Mouse (Mus musculus) heart, embryonic 12.5 days (tissue): ENCODE data around the gene Rasgef1a. TPM values are rescaled to one million over a fixed set of nuclear protein-coding genes. Genes with fewer than 3 reads are reported as not detected.

Experiments used
- ATAC-seq: fragments of 200-750 bp; cut with Nextera tagmentation; 2 replicates; pipeline ENCODE4 v1.8.0; 2017; ENCODE audit warnings: moderate TSS enrichment, moderate library complexity; ENCODE audit not compliant: insufficient number of reproducible peaks, low FRiP score
- H3K27ac ChIP-seq: fragments of 300-500 bp; sonication (generic); 2 replicates; pipeline ENCODE4 v1.5.1; 2016; ENCODE audit warnings: mild to moderate bottlenecking, moderate library complexity; ENCODE audit not compliant: poor library complexity, severe bottlenecking
- H3K27me3 ChIP-seq: fragments of 300-500 bp; sonication (generic); replicated peaks from 2 replicates; pipeline ENCODE4 v1.6.1; 2016; ENCODE audit warnings: mild to moderate bottlenecking, moderate library complexity
- H3K36me3 ChIP-seq: fragments of 300-500 bp; sonication (generic); 2 replicates; pipeline ENCODE4 v1.6.1; 2016; ENCODE audit warnings: mild to moderate bottlenecking, moderate library complexity
- H3K4me1 ChIP-seq: fragments of 300-500 bp; sonication (generic); replicated peaks from 2 replicates; pipeline ENCODE4 v1.6.1; 2016; ENCODE audit warnings: mild to moderate bottlenecking
- H3K4me2 ChIP-seq: fragments of 300-500 bp; sonication (generic); 2 replicates; pipeline ENCODE4 v1.6.1; 2016; ENCODE audit warnings: mild to moderate bottlenecking, moderate library complexity
- H3K4me3 ChIP-seq: fragments of 300-500 bp; sonication (generic); 2 replicates; pipeline ENCODE4 v1.5.1; 2016; ENCODE audit warnings: mild to moderate bottlenecking
- H3K9ac ChIP-seq: fragments of 300-500 bp; sonication (generic); 2 replicates; pipeline ENCODE4 v1.6.1; 2016; ENCODE audit warnings: mild to moderate bottlenecking, moderate library complexity
- H3K9me3 ChIP-seq: fragments of 300-500 bp; sonication (generic); replicated peaks from 2 replicates; pipeline ENCODE4 v1.6.1; 2016; ENCODE audit warnings: mild to moderate bottlenecking, moderate library complexity
- WGBS: fragments of 180-500 bp; shearing (Covaris S2); methylation state at CpG from one replicate; pipeline ENCODE4 v1.1.7; 2016; 5-methylcytosine and 5-hydroxymethylcytosine counted together
- microRNA-seq: library from miRNA; unstranded; fragments of <30 nt; microRNA quantifications from one replicate; pipeline ENCODE4, GENCODE M21; 2017
- polyA plus RNA-seq: library from polyadenylated mRNA; unstranded; fragments of >200 nt; fragmentation: Nextera tagmentation; extraction: Ambion mirVana; gene quantifications from 2 replicates; pipeline ENCODE4 v1.2.1, GENCODE M21; 2016

Gene Rasgef1a
- polyA plus RNA-seq, 1 experiment from 2014 or later = 0.51 TPM

DNA sequence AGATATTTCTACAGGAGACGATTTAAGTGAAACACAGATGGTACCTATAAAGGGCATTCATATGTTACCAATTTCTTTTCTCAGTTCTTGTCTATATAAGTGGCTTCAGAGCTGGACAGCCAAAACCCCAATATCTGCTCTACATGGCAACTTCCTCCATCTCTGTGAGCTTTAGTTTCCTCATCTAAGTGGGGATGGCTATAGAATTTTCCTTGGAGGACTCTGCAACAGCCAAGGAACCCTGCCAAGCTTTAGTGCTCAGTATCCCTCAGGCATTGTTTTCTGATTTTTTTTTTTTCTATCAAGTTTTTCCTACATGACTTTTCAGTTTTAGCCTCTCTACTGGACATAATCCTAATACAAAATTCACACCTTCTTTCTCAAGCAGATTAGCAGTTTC, 123.2 kb downstream of the Rasgef1a start:
- ATAC-seq = no peak
- no peaks in the 10 kb centered on the region for H3K9me3 ChIP-seq
- no peak overlapping the region for H3K9ac ChIP-seq
- no peak overlapping the region for H3K4me3 ChIP-seq
- H3K4me2 ChIP-seq = no peak overlapping the region
- 73% methylated on average over 1 of the region's 1 CpGs for WGBS
- no peaks in the 10 kb centered on the region for H3K36me3 ChIP-seq
- H3K4me1 ChIP-seq = no peaks in the 10 kb centered on the region
- H3K27me3 ChIP-seq = no peaks in the 10 kb centered on the region
- no peak overlapping the region for H3K27ac ChIP-seq

DNA sequence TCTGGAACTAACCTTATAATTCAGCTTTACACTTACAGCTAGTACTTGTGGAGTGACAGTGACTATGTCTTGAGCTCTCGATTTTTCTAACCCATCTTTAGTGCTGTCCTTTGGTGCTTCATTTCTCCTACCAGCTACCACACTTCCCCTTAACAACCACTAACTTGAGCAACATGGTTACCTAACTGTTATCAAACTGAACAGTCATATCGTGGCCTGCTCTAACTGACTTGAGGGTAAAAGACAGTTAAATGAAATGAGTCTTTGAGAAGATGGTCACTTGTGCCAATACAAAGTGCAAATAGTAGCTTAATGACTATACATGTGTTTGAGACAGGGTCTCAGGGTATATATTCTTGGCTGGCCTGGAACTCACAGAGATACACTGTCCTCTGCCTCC, 125.9 kb downstream of the Rasgef1a start:
- H3K27me3 ChIP-seq = peaks cover 11% of the 10 kb centered on the region; the same call in 1 of the 2 replicates
- H3K27ac ChIP-seq = no peak overlapping the region
- no peaks in the 10 kb centered on the region; the same call in 1 of the 2 replicates for H3K9me3 ChIP-seq
- H3K9ac ChIP-seq = no peak overlapping the region
- no peak overlapping the region for H3K4me3 ChIP-seq
- 72% methylated on average over 2 of the region's 2 CpGs for WGBS
- H3K36me3 ChIP-seq = no peaks in the 10 kb centered on the region
- ATAC-seq = no peak
- no peaks in the 10 kb centered on the region for H3K4me1 ChIP-seq
- no peak overlapping the region for H3K4me2 ChIP-seq

- Histone ChIP-seq H3K4me3 (peak within 1 kb of the TSS; percentile 72), H3K9me3 (no peaks in the 10 kb centered on the region; the same call in 1 of the 2 replicates), H3K27ac (peak within 1 kb of the TSS; percentile 60), H3K4me2 (peak within 1 kb of the TSS; percentile 83), H3K4me1 (no peaks in the 10 kb centered on the region), H3K9ac (peak within 1 kb of the TSS; percentile 78), H3K36me3 (no peaks in the 10 kb centered on the region), H3K27me3 (peaks cover 16% of the 10 kb centered on the region; the same call in 1 of the 2 replicates)
- ATAC-seq = peak; percentile 99
- WGBS = 7% methylated on average over 57 of the region's 66 CpGs
Measured at GRCm38 (mm10) chr6:118138731-118139709, 127.8 kb downstream of the Rasgef1a start, which contains the start of gene Csgalnact2. Gene Csgalnact2 (minus strand): TSS chr6:118139140.

- H3K27ac ChIP-seq = no peak overlapping the region
- H3K4me2 ChIP-seq = no peak overlapping the region
- ATAC-seq = no peak
- H3K4me3 ChIP-seq = no peak overlapping the region
- no peaks in the 10 kb centered on the region for H3K4me1 ChIP-seq
- peaks cover 4% of the 10 kb centered on the region; the same call in 1 of the 2 replicates for H3K9me3 ChIP-seq
- H3K36me3 ChIP-seq = no peaks in the 10 kb centered on the region
- WGBS = 74% methylated on average over 6 of the region's 6 CpGs
- no peak overlapping the region for H3K9ac ChIP-seq
- peaks cover 16% of the 10 kb centered on the region; the same call in 1 of the 2 replicates for H3K27me3 ChIP-seq
Measured at GRCm38 (mm10) chr6:118140961-118141360, 129.7 kb downstream of the Rasgef1a start.

Small RNAs within 50 kb of the gene (microRNA-seq; reads per million reads assigned to microRNA genes)
- gene Mir7044 = not detected

Other genes starting within 250 kb of the Rasgef1a start
- gene Zfp637, start 170.3 kb upstream of the Rasgef1a start, polyA plus RNA-seq = 54.4 and 58.9 TPM in 2 replicates
- 2.5 and 2.9 TPM in 2 replicates for gene Zfp239, start 149.3 kb upstream of the Rasgef1a start, polyA plus RNA-seq
- 530 and 545 TPM in 2 replicates for gene Hnrnpf, start 111.1 kb upstream of the Rasgef1a start, polyA plus RNA-seq
- 1.2 and 1.5 TPM in 2 replicates for gene Fxyd4, start 73.7 kb upstream of the Rasgef1a start, polyA plus RNA-seq
- gene Csgalnact2, start 127.7 kb downstream of the Rasgef1a start, polyA plus RNA-seq = 12.6 and 13.0 TPM in 2 replicates
- 0.11 and 0.18 TPM in 2 replicates for gene Ret, start 186.3 kb downstream of the Rasgef1a start, polyA plus RNA-seq